Mouse (Mus musculus): ENCODE data around the gene Cln5. TPM values are rescaled to one million over a fixed set of nuclear protein-coding genes. Genes with fewer than 3 reads are reported as not detected.

Cln5 gene
- polyA plus RNA-seq, 1 experiment: 15.7 TPM

- peaks cover 83% of the 10 kb centered on the region for H3K79me2 ChIP-seq (ENCODE audit: control insufficient read depth, insufficient read depth)
- no peak overlapping the region for H3ac ChIP-seq (ENCODE audit: control insufficient read depth, insufficient read length, low read depth)
- no peaks in the 10 kb centered on the region for H3K27me3 ChIP-seq (ENCODE audit: control insufficient read depth, insufficient read depth, insufficient read length)
- TF ChIP-seq CEBPB (IDR thresholded peaks at IDR 0.05; ENCODE audit: low read depth) (no peak), USF1 (IDR thresholded peaks at IDR 0.05; ENCODE audit: low read depth) (no peak), MAX (IDR thresholded peaks at IDR 0.05) (no peak), FOSL1 (IDR thresholded peaks at IDR 0.05; ENCODE audit: insufficient read depth, low read length, poor library complexity, severe bottlenecking) (no peak), MYOD1 (IDR thresholded peaks at IDR 0.05; ENCODE audit: control insufficient read depth, insufficient read length, low read depth) (no peak), MYOG (IDR thresholded peaks at IDR 0.05; ENCODE audit: control insufficient read depth, extremely low read depth, insufficient read length) (no peak), CTCF (IDR thresholded peaks at IDR 0.05; ENCODE audit: control insufficient read depth, insufficient read depth, insufficient read length) (no peak)
- H3K4me3 ChIP-seq (ENCODE audit: insufficient read depth, poor library complexity, severe bottlenecking): no peak overlapping the region
- peaks cover 37% of the 10 kb centered on the region for H3K36me3 ChIP-seq (ENCODE audit: control insufficient read depth, insufficient read depth)
- peaks cover 75% of the 10 kb centered on the region for H3K79me3 ChIP-seq (ENCODE audit: low read depth)
Observed at GRCm38 (mm10) chr14:103093670-103094069, 23.7 kb downstream of the Cln5 start.

- Histone ChIP-seq H3K36me3 (ENCODE audit: control insufficient read depth, insufficient read depth) (peaks cover 31% of the 10 kb centered on the region), H3K27me3 (ENCODE audit: control insufficient read depth, insufficient read depth, insufficient read length) (no peaks in the 10 kb centered on the region), H3K79me3 (ENCODE audit: low read depth) (peaks cover 75% of the 10 kb centered on the region), H3ac (ENCODE audit: control insufficient read depth, insufficient read length, low read depth) (no peak overlapping the region), H3K79me2 (ENCODE audit: control insufficient read depth, insufficient read depth) (peaks cover 84% of the 10 kb centered on the region), H3K4me3 (ENCODE audit: insufficient read depth, poor library complexity, severe bottlenecking) (no peak overlapping the region)
- TF ChIP-seq MYOG (IDR thresholded peaks at IDR 0.05; ENCODE audit: control insufficient read depth, extremely low read depth, insufficient read length) (no peak), MAX (IDR thresholded peaks at IDR 0.05) (no peak), MYOD1 (IDR thresholded peaks at IDR 0.05; ENCODE audit: control insufficient read depth, insufficient read length, low read depth) (no peak), FOSL1 (IDR thresholded peaks at IDR 0.05; ENCODE audit: insufficient read depth, low read length, poor library complexity, severe bottlenecking) (no peak), USF1 (IDR thresholded peaks at IDR 0.05; ENCODE audit: low read depth) (no peak), CEBPB (IDR thresholded peaks at IDR 0.05; ENCODE audit: low read depth) (no peak)
Observed at GRCm38 (mm10) chr14:103095036-103095435, 25.0 kb downstream of the Cln5 start.

GRCm38 (mm10) chr14:103095826-103096225 is 25.8 kb downstream of the Cln5 start:
- H3K27me3 ChIP-seq (ENCODE audit: control insufficient read depth, insufficient read depth, insufficient read length): no peaks in the 10 kb centered on the region
- H3K79me2 ChIP-seq (ENCODE audit: control insufficient read depth, insufficient read depth): peaks cover 79% of the 10 kb centered on the region
- H3ac ChIP-seq (ENCODE audit: control insufficient read depth, insufficient read length, low read depth): no peak overlapping the region
- peaks cover 30% of the 10 kb centered on the region for H3K36me3 ChIP-seq (ENCODE audit: control insufficient read depth, insufficient read depth)
- no peak for TF ChIP-seq CEBPB (IDR thresholded peaks at IDR 0.05; ENCODE audit: low read depth)
- no peak for TF ChIP-seq FOSL1 (IDR thresholded peaks at IDR 0.05; ENCODE audit: insufficient read depth, low read length, poor library complexity, severe bottlenecking)
- no peak for TF ChIP-seq CTCF (IDR thresholded peaks at IDR 0.05; ENCODE audit: control insufficient read depth, insufficient read depth, insufficient read length)
- TF ChIP-seq MYOG (IDR thresholded peaks at IDR 0.05; ENCODE audit: control insufficient read depth, extremely low read depth, insufficient read length): no peak
- TF ChIP-seq MYOD1 (IDR thresholded peaks at IDR 0.05; ENCODE audit: control insufficient read depth, insufficient read length, low read depth): no peak
- no peak for TF ChIP-seq MAX (IDR thresholded peaks at IDR 0.05)
- TF ChIP-seq USF1 (IDR thresholded peaks at IDR 0.05; ENCODE audit: low read depth): no peak
- peaks cover 70% of the 10 kb centered on the region for H3K79me3 ChIP-seq (ENCODE audit: low read depth)
- H3K4me3 ChIP-seq (ENCODE audit: insufficient read depth, poor library complexity, severe bottlenecking): no peak overlapping the region

- TF ChIP-seq CTCF (IDR thresholded peaks at IDR 0.05; ENCODE audit: control insufficient read depth, insufficient read depth, insufficient read length) (no peak), CEBPB (IDR thresholded peaks at IDR 0.05; ENCODE audit: low read depth) (peak; percentile 8), MYOD1 (IDR thresholded peaks at IDR 0.05; ENCODE audit: control insufficient read depth, insufficient read length, low read depth) (no peak), MYOG (IDR thresholded peaks at IDR 0.05; ENCODE audit: control insufficient read depth, extremely low read depth, insufficient read length) (no peak)
- H3ac ChIP-seq (ENCODE audit: control insufficient read depth, insufficient read length, low read depth): no peak overlapping the region
- peaks cover 63% of the 10 kb centered on the region for H3K79me3 ChIP-seq (ENCODE audit: low read depth)
- H3K4me3 ChIP-seq (ENCODE audit: insufficient read depth, poor library complexity, severe bottlenecking): no peak overlapping the region
- H3K36me3 ChIP-seq (ENCODE audit: control insufficient read depth, insufficient read depth): peaks cover 23% of the 10 kb centered on the region
- no peaks in the 10 kb centered on the region for H3K27me3 ChIP-seq (ENCODE audit: control insufficient read depth, insufficient read depth, insufficient read length)
- peaks cover 72% of the 10 kb centered on the region for H3K79me2 ChIP-seq (ENCODE audit: control insufficient read depth, insufficient read depth)
Observed at GRCm38 (mm10) chr14:103096621-103097020, 26.6 kb downstream of the Cln5 start.

- Histone ChIP-seq H3ac (ENCODE audit: control insufficient read depth, insufficient read length, low read depth) (peak overlapping the region; percentile 87), H3K79me2 (ENCODE audit: control insufficient read depth, insufficient read depth) (peaks cover 56% of the 10 kb centered on the region), H3K4me3 (ENCODE audit: insufficient read depth, poor library complexity, severe bottlenecking) (peak overlapping the region; percentile 79), H3K36me3 (ENCODE audit: control insufficient read depth, insufficient read depth) (peaks cover 16% of the 10 kb centered on the region), H3K79me3 (ENCODE audit: low read depth) (peaks cover 50% of the 10 kb centered on the region), H3K27me3 (ENCODE audit: control insufficient read depth, insufficient read depth, insufficient read length) (no peaks in the 10 kb centered on the region)
- TF ChIP-seq CTCF (IDR thresholded peaks at IDR 0.05; ENCODE audit: control insufficient read depth, insufficient read depth, insufficient read length) (no peak), CEBPB (IDR thresholded peaks at IDR 0.05; ENCODE audit: low read depth) (no peak), MAX (IDR thresholded peaks at IDR 0.05) (no peak), FOSL1 (IDR thresholded peaks at IDR 0.05; ENCODE audit: insufficient read depth, low read length, poor library complexity, severe bottlenecking) (no peak), MYOD1 (IDR thresholded peaks at IDR 0.05; ENCODE audit: control insufficient read depth, insufficient read length, low read depth) (no peak), USF1 (IDR thresholded peaks at IDR 0.05; ENCODE audit: low read depth) (no peak), MYOG (IDR thresholded peaks at IDR 0.05; ENCODE audit: control insufficient read depth, extremely low read depth, insufficient read length) (no peak)
Observed at GRCm38 (mm10) chr14:103098213-103098586, 28.2 kb downstream of the Cln5 start.

Measured in C2C12 (cell line).